Mouse (Mus musculus) heart, adult 2 months (tissue): ENCODE data around the gene Josd2.

Experiments used
- CTCF ChIP-seq: fragments of 200-600 bp; IDR thresholded peaks from 2 replicates; pipeline ENCODE4 v1.8.1; 2022; ENCODE audit warnings: antibody characterized with exemption, mild to moderate bottlenecking, moderate library complexity
- EP300 ChIP-seq: fragments of 200-500 bp; IDR thresholded peaks from 2 replicates; pipeline ENCODE4 v1.6.1; 2011; ENCODE audit warnings: low read depth, low read length, control low read depth; ENCODE audit not compliant: insufficient read depth

DNA sequence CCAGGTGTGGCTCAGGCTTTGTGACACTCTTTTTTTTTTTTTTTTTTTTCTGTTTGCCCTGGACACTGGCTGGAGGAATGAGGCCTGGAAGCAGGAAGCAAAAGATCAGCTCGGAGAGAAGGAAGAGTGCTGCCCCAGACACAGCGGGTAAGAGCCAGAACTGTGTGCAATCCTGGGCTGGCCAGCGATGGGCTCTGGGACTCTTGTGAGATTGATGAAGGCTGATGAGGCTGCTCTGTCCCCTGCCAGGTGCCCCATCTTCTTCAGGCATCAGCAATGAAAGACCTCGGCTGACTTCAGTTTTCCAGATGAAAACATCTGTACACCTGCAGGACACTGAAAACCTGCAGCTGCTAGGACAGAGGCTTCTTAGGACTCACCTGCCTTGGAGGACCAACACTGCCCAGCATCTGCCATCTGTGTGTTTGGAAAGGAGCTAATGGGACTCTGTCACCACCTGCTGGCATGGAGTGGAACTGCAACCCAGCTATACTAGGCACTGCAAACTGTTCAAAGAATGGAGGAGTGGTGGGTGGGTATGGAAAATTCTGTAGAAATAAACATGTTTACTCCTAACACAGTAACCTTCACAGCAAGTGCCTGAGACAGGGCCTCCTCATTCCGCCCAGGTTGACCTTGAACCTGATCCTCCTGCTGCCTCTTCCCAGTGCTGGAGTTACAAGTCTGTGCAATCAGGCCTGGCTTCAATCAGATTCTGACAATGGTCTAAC is 17.2 kb downstream of the Josd2 start:
- TF ChIP-seq EP300 (peak; percentile 91; the same call in 1 of the 2 replicates), CTCF (no peak; the same call in none of the 2 replicates)
